Mouse (Mus musculus) erythroblast, adult 5-6 weeks (primary cell): ENCODE data around the gene Kdm5b. TPM values are rescaled to one million over a fixed set of nuclear protein-coding genes. Genes with fewer than 3 reads are reported as not detected.

ENCODE experiments used
- ATAC-seq: replicated peaks from 2 replicates; pipeline ENCODE4 v1.8.0; 2016; ENCODE audit warnings: moderate number of reproducible peaks, mild to moderate bottlenecking, moderate TSS enrichment, inconsistent platforms; ENCODE audit not compliant: poor library complexity, low FRiP score, severe bottlenecking
- total RNA-seq, 2 experiments: library from RNA; stranded (forward) in 1 of 2; stranded (reverse) in 1 of 2; fragments of 150-400 nt in 1 of 2; fragments of 200-764, 138-1000 nt in 1 of 2; gene quantifications; 2 replicates each; pipeline versions ENCODE4 v1.2.3 to v1.2.4; 2015 to 2017; ENCODE audit warnings: low replicate concordance in 2 of 2

Gene Kdm5b
- total RNA-seq, 2 experiments from 2014 or later = 15.9 to 25.0 TPM

DNA sequence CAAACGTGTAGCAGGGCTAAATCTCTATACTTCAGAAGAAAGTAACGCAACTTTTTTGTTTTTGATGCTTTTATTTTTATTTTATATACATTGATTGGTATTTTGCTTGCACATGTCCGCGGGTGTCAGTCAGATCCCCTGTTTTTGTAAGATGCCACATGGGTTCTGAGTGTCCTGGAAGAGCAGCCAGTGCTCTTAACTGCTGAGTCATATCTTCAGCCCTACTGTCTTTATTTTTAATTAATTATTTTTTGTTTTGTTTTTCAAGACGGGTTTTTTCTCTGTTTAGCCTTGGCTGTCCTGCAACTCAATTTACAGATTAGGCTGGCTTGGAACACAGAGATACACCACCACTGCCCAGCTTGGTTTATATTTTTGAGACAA, 14.0 kb downstream of the Kdm5b start:
- ATAC-seq = peak; percentile 54; the same call in 1 of the 2 replicates

DNA sequence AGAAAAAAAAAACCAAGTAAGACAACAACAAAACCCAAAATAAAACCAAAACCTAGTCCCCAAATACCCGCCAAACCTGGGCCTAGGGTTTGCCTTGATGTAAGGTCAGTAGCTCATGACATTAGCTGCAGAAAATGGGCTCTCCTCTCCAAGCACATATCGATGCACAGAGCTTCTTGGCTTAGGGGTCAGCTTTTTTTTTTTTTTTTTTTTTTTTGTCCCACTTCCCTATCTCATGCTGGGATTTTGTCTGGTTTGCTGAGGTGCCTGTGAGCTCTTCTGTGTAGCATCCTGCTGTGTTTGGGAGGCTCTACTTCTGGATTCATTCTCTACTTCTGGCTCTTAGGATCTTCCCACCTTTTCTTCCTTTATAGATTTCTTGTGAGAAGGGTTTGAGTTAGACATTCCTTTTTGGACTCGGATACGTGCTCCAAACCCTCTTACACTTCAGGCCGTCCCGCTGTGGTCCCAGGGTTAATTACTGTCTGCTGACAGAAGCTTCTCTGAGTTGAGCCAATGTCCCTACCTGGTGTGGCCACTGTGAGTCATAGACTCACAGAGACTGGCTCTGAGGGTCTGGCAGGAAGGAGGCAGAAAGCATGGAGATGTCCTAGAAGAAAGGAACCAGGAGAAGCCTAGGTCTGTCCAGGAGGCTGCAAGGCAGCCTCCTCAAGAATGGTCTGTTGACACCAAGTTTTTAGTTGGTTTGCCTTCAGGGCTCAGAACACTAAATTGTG, 17.6 kb downstream of the Kdm5b start:
- no peak for ATAC-seq

DNA sequence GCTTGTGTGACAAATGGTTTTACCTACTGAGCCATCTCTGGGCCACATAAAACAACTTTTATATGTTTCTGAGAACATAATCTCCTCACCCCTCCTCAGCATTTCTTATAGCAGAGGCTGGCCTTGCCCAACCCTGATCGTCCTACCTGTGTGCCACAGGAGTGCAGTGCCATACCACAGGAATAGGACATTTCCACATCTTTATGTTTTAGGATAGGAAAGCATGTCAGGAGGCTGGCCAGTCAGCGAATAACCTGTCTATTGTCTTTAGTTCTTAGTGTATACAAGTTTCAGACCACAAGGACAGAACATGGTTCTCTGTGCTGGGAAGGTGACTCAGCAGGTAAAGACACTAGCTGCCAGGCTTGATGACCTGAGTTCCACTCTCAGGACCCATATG, 20.8 kb downstream of the Kdm5b start:
- ATAC-seq = no peak

DNA sequence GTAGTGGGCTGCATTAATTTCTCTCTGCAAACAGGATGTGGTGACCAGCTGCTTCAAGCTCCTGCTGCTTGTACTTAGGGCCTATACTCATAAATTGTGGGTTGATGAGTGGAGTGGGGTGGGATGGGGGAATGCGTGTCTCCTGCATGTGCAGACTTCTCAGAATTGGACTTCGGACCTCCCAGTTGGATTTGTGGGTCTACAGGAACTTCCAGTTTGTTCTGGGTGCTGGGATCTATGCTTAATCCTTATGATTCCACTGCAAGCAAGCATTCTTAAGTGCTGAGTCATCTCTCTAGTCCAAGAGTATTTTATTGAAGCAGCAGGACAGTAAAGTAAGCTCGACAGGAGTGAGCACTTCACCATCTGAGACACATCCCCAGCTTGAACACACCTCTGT, 23.6 kb downstream of the Kdm5b start:
- peak; percentile 77 for ATAC-seq

DNA sequence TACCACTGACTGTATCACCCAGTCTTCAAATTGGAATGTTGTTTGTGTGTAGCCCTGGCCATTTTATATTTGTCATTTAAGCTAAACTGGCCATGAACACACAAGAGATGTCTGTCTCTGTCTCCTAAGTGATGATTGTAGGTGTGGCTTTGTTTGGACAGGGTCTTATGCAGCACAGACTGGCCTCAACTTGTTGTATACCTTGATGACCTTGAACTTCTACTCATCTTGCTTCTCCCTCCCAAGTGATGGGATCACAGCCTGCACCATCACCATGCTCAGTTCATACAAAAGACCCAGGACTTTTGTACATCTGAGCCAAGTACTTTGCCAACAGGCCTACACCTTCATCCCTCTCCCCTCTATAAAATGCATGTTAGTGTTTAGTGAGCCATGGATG, 29.7 kb downstream of the Kdm5b start:
- no peak for ATAC-seq

DNA sequence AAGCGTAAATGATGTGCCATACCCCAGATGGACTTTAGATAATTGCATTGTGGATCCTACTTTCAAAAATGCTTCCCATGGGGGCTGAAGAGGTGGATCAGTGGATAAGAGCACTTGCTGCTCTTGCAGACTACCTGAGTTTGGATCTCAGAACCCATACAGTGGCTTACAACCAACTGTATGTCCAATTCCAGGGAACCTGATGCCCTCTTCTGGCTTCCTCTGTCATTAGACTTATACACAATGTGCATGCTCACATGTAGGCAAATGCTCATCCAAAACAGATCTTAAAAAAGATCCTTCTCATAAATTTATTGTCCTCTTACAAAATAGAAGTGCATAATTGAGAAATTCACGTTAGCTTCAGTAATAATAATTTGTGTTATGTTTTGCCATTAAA, 31.8 kb downstream of the Kdm5b start:
- 0 out of 2 replicates have a peak, but pooled peaks have one; percentile 41 for ATAC-seq

DNA sequence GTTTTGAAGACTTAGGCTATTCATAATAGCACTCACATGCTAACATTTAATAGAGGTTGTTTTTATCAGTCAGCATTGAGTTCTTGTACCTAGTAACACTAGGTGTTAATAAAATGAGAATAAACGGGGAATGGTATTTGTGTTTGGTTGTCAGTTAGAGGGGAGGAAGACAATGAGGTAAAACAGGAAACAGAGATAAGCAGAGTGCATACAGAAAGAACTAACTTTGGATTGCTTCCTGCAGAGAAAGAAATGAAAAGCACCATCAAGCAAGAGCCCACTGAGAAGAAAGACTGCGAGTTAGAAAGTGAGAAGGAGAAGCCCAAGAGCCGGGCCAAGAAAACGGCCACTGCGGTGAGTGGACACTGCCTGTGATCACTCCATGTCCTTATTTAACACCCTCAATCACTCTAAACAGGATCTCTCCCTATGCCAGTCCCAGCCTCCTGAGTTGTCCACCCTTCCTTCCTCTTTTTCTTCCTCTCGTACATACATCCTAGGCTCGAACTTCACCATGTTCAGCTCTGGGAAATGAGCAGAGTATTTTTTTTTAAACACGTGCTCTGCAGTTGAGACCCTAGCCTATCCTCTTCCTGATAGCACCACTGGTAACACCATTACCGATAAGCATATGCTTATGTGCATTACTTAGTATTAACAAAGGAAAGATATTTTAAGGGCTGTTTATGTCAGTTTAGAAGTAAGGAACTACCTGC, 37.5 kb downstream of the Kdm5b start:
- ATAC-seq = no peak

DNA sequence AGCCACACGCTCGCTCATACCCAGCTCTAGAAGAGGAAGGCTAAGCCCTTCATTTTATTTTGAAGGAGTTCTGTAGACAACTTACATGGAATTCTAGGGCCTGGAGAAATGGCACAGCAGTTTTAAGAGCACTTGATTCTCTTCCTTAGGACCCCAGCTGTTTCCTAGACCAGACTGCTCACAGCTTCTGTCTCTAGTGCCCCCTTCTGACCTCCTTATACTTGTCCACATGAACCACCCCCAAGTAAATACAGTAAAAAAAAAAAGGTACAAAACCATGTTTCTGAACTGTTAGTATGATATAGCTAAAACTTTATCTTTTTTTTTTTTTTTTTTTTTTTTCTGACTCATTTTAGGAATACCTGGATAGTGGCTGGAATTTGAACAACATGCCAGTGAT, 44.1 kb downstream of the Kdm5b start:
- ATAC-seq = no peak

DNA sequence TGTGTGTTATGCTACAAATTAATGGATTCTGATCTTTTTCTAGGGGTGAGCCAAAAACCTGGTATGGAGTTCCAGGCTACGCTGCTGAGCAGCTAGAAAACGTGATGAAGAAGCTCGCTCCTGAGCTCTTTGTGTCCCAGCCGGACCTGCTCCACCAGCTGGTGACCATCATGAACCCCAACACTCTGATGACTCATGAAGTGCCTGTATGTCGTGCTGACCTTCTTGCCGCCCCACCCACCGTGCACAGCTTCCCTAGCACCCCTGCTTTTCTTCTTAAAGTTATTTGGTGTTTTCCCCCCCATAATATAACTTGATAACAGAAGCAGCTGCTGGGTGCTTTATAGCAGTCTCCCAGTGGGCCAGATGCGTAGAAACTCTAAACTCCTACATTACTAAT, 45.7 kb downstream of the Kdm5b start:
- no peak for ATAC-seq

DNA sequence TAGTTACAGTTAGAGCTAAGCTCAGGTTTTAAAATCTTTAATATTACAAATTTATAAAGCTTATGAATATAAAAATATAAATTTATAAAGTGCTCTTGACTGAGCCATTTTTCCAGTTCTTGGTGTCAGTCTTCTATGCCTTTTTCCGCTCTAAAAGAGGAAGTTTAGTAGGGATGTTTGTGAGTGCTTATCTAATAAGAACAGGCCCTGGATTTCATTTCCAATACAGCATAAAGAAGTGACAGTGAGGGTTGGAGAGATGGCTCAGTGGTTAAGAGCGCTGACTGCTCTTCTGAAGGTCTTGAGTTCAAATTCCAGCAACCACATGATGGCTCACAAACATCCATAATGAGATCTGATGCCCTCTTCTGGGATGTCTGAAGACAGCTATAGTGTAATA, 46.4 kb downstream of the Kdm5b start:
- ATAC-seq = no peak

DNA sequence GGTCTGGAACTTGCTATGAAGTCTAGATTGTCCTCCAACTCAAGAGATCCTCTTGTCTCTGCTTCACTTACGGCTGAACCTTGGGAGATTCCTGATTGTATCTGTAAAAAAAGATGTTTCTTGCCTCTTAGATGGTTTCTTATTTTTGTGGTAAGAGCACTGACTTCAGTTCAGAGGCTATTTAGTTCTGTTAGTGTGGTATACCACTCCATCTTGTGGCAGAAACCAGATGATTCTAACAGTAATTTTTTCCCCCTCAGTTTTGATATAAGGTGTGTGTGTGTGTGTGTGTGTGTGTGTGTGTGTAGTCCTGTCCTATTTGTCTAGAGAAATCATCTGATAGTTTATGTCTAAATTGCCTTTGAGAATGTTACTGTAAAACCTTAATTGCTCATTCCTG, 47.3 kb downstream of the Kdm5b start:
- ATAC-seq = no peak

DNA sequence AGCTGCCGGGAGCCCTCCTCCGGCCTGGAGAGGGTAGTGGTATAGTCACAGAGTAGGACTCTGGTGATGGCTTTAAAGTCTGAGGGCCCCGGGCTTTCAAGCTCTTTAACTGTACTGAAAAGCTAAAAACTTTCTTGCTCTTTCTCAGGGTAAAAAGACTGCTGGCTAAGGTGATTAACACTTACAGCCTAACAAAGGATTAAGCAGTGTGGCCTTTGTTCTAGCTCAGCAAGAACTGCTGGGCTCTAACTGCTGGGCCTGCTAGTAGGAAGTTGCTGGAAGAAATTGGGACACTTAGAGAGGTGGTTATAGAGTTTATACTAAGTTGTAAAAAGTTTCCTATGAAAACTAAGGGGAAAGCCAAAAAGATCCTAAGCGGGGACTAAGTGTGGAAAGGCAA, 49.2 kb downstream of the Kdm5b start:
- no peak for ATAC-seq

DNA sequence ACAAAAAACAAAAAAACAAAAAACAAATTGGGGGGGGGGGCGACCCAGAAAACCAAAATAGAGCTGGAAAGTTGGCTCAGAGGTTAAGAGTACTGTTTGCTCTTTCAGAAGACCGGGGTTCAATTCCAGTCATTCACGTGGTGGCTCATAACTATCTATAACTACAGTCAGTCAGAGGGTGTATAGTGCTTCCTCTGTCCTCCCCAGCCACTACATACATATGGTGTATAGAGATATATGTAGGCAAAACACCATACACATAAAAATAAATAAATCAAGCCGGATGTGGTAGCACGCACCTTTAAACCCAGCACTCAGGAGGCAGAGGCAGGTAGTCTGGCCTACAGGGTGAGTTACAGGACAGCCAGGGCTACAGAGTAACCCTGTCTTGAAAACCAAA, 54.6 kb downstream of the Kdm5b start:
- peak; percentile 57 for ATAC-seq

DNA sequence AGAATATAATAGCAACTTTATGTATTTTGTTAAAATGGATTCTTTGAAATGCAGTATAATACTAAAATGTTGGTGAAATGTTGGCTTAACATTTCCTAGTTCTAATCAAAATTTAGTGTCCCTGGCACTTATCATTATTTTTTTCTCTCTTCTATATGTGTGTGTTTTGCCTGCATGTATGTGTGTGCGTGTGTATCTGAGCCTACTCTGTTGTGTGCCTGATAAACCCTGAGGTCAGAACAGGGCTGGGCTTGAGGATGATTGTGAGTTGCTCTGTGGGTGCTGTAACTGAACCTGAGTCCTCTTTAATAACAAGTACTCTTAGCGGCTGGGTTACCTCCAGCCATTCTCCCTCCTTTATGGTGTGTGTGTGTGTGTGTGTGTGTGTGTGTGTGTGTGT, 55.0 kb downstream of the Kdm5b start:
- peak; percentile 69 for ATAC-seq

DNA sequence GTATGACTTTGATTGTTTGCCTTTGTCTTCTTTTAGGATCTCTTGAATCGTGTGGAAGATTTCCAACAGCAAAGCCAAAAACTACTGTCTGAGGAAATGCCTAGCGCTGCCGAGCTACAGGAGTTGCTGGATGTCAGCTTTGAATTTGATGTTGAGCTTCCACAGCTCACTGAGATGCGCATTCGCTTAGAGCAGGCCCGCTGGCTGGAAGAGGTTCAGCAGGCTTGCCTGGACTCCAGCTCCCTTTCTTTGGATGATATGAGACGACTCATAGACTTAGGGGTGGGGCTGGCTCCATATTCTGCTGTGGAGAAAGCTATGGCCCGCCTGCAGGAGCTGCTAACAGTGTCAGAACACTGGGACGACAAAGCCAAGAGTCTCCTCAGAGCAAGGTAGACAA, 57.7 kb downstream of the Kdm5b start:
- ATAC-seq = no peak

DNA sequence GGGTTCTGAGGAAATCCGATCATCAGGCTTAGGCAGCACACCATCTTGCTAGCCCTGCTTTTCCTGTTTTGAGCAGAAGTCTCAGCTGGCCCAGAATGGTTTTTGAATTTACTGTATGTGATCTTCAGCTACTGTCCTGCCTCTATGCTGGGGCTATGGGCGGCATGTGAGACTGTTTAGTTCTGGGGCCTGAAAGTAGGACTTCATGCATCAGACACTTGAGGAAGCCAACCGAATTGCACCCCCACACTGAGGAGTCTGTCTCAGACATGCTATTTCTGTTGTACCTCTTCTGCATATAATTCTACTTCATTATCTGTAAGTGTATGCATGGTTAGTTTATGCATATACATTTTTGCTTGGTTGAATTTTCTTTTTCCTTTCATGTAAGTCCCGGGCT, 65.4 kb downstream of the Kdm5b start:
- no peak for ATAC-seq

DNA sequence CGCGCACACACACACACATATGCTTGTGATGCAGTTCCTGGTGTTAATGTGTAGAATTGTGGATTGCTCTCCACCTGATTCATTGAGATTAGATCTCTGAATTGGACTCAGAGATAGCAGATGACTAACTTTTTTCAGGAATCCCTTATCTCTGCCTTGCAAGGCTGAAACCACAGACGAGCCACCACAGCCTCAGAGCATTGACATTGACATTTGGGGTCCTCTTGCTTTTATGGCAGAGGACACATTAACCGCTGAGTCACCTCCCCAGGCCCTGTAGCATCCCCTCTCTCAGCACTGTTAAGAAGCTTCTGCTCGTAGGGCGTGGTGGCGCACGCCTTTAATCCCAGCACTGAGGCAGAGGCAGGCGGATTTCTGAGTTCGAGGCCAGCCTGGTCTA, 69.5 kb downstream of the Kdm5b start:
- ATAC-seq = no peak

DNA sequence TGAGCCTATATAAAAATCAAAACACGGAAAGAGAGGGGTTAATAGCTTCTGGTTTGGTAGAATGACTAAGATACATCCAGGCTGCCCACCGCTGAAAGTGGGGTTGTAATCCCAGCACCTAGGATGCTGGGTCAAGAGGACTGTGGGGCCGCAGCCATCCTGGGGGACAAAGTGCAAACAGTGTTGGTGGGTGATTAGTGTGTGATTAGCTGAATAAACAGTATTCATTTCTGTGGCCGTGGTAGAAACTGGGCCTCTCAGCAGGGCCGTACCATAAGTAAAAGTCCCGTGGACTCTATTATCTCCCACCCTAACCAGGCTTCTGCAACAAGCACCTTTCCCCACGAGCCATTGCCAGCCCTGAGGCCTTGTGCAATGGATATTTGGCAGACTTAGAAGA, 74.3 kb downstream of the Kdm5b start:
- no peak for ATAC-seq

DNA sequence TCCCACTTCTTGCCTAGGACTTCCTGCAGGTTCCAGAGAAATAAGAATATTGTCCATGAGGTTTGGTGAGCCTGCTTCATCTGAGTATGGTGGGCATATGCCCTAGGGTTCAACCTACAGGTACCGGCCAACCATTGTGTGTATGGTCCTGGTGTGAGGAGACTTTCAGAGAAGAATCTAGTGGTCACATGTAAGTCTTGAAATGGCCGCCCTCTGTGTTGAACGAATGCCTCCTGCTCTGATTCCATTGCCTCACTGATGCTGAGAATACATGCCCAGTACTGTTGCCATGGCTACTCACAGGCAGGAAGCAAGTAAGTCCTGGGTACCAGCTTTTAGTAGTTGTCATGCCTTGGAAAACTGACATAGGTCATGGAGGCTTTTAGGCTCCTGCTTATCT, 76.3 kb downstream of the Kdm5b start:
- no peak for ATAC-seq

DNA sequence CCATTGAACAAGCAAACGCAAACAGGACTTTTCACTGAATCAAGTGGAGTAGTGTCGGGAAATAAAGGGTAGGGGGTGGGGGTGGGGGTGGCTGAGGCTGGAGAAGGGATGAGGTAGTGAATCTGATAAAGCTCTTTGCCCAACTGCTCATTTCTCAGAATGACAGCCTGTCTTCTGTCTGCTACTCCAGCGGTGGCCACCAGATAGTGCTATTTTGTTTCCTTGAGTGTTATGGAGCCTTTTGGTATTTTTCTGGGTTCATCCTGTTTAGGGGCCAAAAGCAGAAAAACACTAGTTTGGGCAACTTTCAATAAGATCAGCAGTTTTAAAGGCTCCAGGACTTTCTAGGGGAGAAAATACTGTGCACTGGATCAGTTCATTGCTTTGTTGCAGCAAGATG, 76.7 kb downstream of the Kdm5b start:
- no peak for ATAC-seq

DNA sequence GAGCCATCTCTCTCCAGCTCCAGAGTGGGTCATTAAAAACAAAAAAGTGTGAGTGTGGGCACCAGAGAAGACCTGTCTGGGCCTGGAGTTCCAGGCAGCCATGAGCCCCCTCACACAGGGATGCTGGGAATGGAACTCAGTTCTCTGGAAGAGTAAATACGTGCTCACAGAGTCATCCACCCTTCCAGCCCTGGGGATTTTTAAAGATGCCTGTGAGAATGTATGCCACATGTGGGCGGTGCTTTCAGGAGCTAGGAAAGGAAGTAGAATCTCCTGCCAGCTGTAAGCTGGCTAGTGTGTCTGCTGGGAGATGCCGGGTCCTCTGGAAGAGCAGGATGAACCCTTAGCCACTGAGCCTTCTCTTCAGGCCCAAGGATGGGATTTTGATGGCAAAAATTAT, 78.1 kb downstream of the Kdm5b start:
- ATAC-seq = no peak

DNA sequence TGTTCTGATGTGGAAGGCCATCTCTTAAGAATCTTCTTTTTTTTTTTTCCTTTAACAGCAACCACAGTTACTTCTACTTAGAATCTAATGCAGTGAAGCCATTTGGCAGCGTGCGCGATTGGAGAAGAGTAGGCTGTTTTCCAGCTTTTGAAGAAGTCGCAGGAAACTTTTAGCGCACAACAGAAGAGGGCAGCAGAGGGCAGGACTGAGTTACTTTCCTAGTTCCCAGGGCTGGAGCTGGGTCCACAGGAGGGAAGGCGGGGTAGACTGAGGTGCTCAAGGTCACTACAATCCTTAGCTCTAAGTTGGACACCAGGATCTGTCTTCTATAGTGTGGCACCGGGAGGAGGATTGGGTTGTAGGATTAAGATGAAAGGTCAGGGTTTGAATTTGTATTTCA, 78.6 kb downstream of the Kdm5b start:
- ATAC-seq = no peak
